In the genomic region with DNA sequence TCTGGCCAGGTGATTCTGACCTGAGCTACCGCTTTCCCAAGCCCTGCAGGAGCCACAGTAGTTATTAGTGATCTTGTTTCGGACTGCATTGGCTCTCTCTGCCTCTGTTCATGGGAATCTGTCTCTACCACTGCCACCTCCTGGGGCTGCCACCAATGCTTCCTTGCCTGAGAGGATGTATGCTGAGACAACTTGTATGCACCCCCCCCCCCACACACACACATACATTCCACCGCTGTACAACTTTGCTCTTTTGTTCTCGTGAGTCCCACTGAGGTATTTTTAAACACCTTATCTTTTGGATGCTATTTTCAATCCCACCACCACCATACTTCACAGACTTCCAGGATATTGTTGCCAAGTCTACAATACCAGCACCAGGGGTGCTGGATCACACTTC, we compare ENCODE assay signal across 25 mouse cellular contexts.
DNase-seq lines count a peak whose midpoint lies in the region; ATAC-seq and TF ChIP-seq lines count a peak whose summit lies in the region.
"Had no signal": no experiment of that assay in that cellular context is flagged by ENCODE, and none has a peak within 500 bp of the region (broad histone marks: within the 10 kb centered on the region; RNA-seq: fewer than 3 reads in every experiment).

No protein-coding gene starts in this region.

- WGBS in heart, embryonic 11.5 days (ENCODE audit: insufficient replicate concordance): 45% methylated on average over 4 of the region's 4 CpGs
- WGBS in heart, embryonic 13.5 days: 33% methylated on average over 4 of the region's 4 CpGs
- WGBS in heart, embryonic 15.5 days: 34% methylated on average over 4 of the region's 4 CpGs
- WGBS in heart, embryonic 10.5 days: 44% methylated on average over 4 of the region's 4 CpGs
- 26% methylated on average over 4 of the region's 4 CpGs for WGBS in heart, postnatal 0 days

- H3K9ac ChIP-seq in heart, embryonic 11.5 days (ENCODE audit: low read depth, low read length): no peak overlapping the region
- H3K9ac ChIP-seq in heart, embryonic 13.5 days: 0 out of 2 replicates have a peak overlapping the region, but pooled peaks have one; percentile 44
- no peak overlapping the region for H3K9ac ChIP-seq in heart, embryonic 15.5 days
- no peak overlapping the region for H3K9ac ChIP-seq in heart, postnatal 0 days (replicated peaks; ENCODE audit: low read depth, low read length)
- H3K9ac ChIP-seq: embryonic facial prominence, embryonic 12.5 days; forebrain, embryonic 13.5 days had no signal

- no peak overlapping the region for H3K4me3 ChIP-seq in heart, embryonic 11.5 days (ENCODE audit: low read depth, low read length)
- no peak overlapping the region for H3K4me3 ChIP-seq in heart, embryonic 13.5 days
- H3K4me3 ChIP-seq in heart, embryonic 15.5 days: no peak overlapping the region
- no peak overlapping the region for H3K4me3 ChIP-seq in heart, embryonic 10.5 days
- no peak overlapping the region for H3K4me3 ChIP-seq in heart, postnatal 0 days (ENCODE audit: low read depth, low read length)
- H3K4me3 ChIP-seq: embryonic facial prominence, embryonic 10.5 days; embryonic facial prominence, embryonic 12.5 days; forebrain, embryonic 13.5 days had no signal

- no peaks in the 10 kb centered on the region for H3K36me3 ChIP-seq in heart, embryonic 11.5 days (ENCODE audit: control insufficient read depth, insufficient read depth, low read length)
- H3K36me3 ChIP-seq in heart, embryonic 13.5 days: no peaks in the 10 kb centered on the region
- H3K36me3 ChIP-seq in heart, embryonic 15.5 days: no peaks in the 10 kb centered on the region
- no peaks in the 10 kb centered on the region for H3K36me3 ChIP-seq in heart, embryonic 10.5 days
- no peaks in the 10 kb centered on the region for H3K36me3 ChIP-seq in heart, postnatal 0 days (replicated peaks; ENCODE audit: control insufficient read depth, insufficient read depth, low read length)
- H3K36me3 ChIP-seq: embryonic facial prominence, embryonic 10.5 days; embryonic facial prominence, embryonic 12.5 days; G1E had no signal

- H3K27me3 ChIP-seq in heart, embryonic 11.5 days (ENCODE audit: control insufficient read depth, insufficient read depth, low read length): no peaks in the 10 kb centered on the region
- no peaks in the 10 kb centered on the region for H3K27me3 ChIP-seq in heart, embryonic 13.5 days (replicated peaks)
- no peaks in the 10 kb centered on the region for H3K27me3 ChIP-seq in heart, embryonic 15.5 days
- no peaks in the 10 kb centered on the region for H3K27me3 ChIP-seq in heart, embryonic 10.5 days (ENCODE audit: insufficient read depth, poor library complexity, severe bottlenecking)
- no peaks in the 10 kb centered on the region for H3K27me3 ChIP-seq in heart, postnatal 0 days (ENCODE audit: control insufficient read depth, insufficient read depth, low read length)
- H3K27me3 ChIP-seq: CH12.LX; embryonic facial prominence, embryonic 12.5 days; forebrain, embryonic 13.5 days had no signal

- H3K9me3 ChIP-seq in heart, embryonic 11.5 days (replicated peaks; ENCODE audit: control insufficient read depth, low read length): no peaks in the 10 kb centered on the region
- H3K9me3 ChIP-seq in heart, embryonic 13.5 days: no peaks in the 10 kb centered on the region
- no peaks in the 10 kb centered on the region for H3K9me3 ChIP-seq in heart, embryonic 15.5 days (replicated peaks)
- no peaks in the 10 kb centered on the region for H3K9me3 ChIP-seq in heart, embryonic 10.5 days
- no peaks in the 10 kb centered on the region for H3K9me3 ChIP-seq in heart, postnatal 0 days (replicated peaks; ENCODE audit: control insufficient read depth, low read length)
- H3K9me3 ChIP-seq: embryonic facial prominence, embryonic 10.5 days; embryonic facial prominence, embryonic 12.5 days; forebrain, embryonic 13.5 days; G1E had no signal

- ATAC-seq in heart, embryonic 11.5 days (replicated peaks; ENCODE audit: insufficient number of reproducible peaks, low FRiP score, low TSS enrichment): peak; percentile 57; the same call in 1 of the 2 replicates
- no peak; the same call in 1 of the 2 replicates for ATAC-seq in heart, embryonic 13.5 days (ENCODE audit: extremely low read depth, insufficient number of reproducible peaks, low FRiP score, low TSS enrichment)
- ATAC-seq in heart, embryonic 15.5 days (replicated peaks; ENCODE audit: insufficient number of reproducible peaks, insufficient read depth, low FRiP score, low read depth): peak; percentile 76; the same call in 1 of the 2 replicates
- ATAC-seq in heart, postnatal 0 days (ENCODE audit: insufficient read depth, low read depth): peak; percentile 88
- ATAC-seq: activated CD4-positive, CD25-positive, alpha-beta regulatory T cell, adult 4 months; CD4-positive, CD25-positive, alpha-beta regulatory T cell, adult 4 months; forebrain, embryonic 13.5 days; Patski had no signal

- no peak overlapping the region for H3K4me2 ChIP-seq in heart, embryonic 11.5 days
- peak overlapping the region; percentile 20; the same call in 1 of the 2 replicates for H3K4me2 ChIP-seq in heart, embryonic 13.5 days
- peak overlapping the region; percentile 32 for H3K4me2 ChIP-seq in heart, embryonic 15.5 days
- H3K4me2 ChIP-seq in heart, postnatal 0 days (ENCODE audit: low read depth, low read length): 0 out of 2 replicates have a peak overlapping the region, but pooled peaks have one; percentile 11
- H3K4me2 ChIP-seq: embryonic facial prominence, embryonic 12.5 days; forebrain, embryonic 13.5 days had no signal

- no peak for DNase-seq in heart, adult 9 months (ENCODE audit: low spot score in 2 of 2)
- DNase-seq in heart, adult 18-20 months: no peak
- no peak for DNase-seq in heart, embryonic 10.5 days (ENCODE audit: low spot score)
- peak; percentile 39 for DNase-seq in heart, postnatal 0 days (ENCODE audit: low spot score)
- no peak for DNase-seq in heart, adult 8-10 months (ENCODE audit: low spot score)
- DNase-seq: adrenal gland, adult 8-10 months; adrenal gland, postnatal 14 days; adrenal gland, postnatal 36 days; B cell, adult 2 months; cerebellum, adult 11-12 months; cerebellum, adult 2 months; cerebellum, adult 9-10 months; cerebellum, postnatal 10 days; cerebellum, postnatal 25 days had no signal

- H3K4me1 ChIP-seq in heart, embryonic 11.5 days (ENCODE audit: control insufficient read depth, insufficient read depth, low read length): no peaks in the 10 kb centered on the region
- H3K4me1 ChIP-seq in heart, embryonic 13.5 days: peaks cover 16% of the 10 kb centered on the region; the same call in 1 of the 2 replicates
- peaks cover 7% of the 10 kb centered on the region; the same call in 1 of the 2 replicates for H3K4me1 ChIP-seq in heart, embryonic 15.5 days (replicated peaks)
- H3K4me1 ChIP-seq in heart, embryonic 10.5 days: no peaks in the 10 kb centered on the region
- no peaks in the 10 kb centered on the region; the same call in 1 of the 2 replicates for H3K4me1 ChIP-seq in heart, postnatal 0 days (ENCODE audit: control insufficient read depth, insufficient read depth)
- H3K4me1 ChIP-seq: embryonic facial prominence, embryonic 10.5 days; embryonic facial prominence, embryonic 12.5 days; forebrain, embryonic 13.5 days had no signal

- no peak; the same call in none of the 2 replicates for TF ChIP-seq EP300 in heart, postnatal 0 days (IDR thresholded peaks at IDR 0.05; ENCODE audit: low read depth)

- TF ChIP-seq CTCF in heart, postnatal 0 days (IDR thresholded peaks at IDR 0.05; ENCODE audit: low read depth): 0 out of 2 replicates have a peak, but pooled peaks have one; percentile 3

- peak overlapping the region; percentile 64; the same call in 1 of the 2 replicates for H3K27ac ChIP-seq in heart, embryonic 11.5 days (ENCODE audit: low read depth, low read length)
- H3K27ac ChIP-seq in heart, embryonic 13.5 days (replicated peaks): peak overlapping the region; percentile 84
- peak overlapping the region; percentile 80 for H3K27ac ChIP-seq in heart, embryonic 15.5 days
- no peak overlapping the region for H3K27ac ChIP-seq in heart, embryonic 10.5 days
- H3K27ac ChIP-seq in heart, postnatal 0 days (ENCODE audit: low read depth): peak overlapping the region; percentile 70
- H3K27ac ChIP-seq: embryonic facial prominence, embryonic 10.5 days; embryonic facial prominence, embryonic 12.5 days; forebrain, embryonic 13.5 days had no signal
